Mouse (Mus musculus): ENCODE measurements at regions not wholly inside any gene's neighbourhood (a gene's known extent, or its start where the extent isn't known, plus 50 kb on each side); places are given as distances from the start of the nearest gene placed in this dataset.

DNA sequence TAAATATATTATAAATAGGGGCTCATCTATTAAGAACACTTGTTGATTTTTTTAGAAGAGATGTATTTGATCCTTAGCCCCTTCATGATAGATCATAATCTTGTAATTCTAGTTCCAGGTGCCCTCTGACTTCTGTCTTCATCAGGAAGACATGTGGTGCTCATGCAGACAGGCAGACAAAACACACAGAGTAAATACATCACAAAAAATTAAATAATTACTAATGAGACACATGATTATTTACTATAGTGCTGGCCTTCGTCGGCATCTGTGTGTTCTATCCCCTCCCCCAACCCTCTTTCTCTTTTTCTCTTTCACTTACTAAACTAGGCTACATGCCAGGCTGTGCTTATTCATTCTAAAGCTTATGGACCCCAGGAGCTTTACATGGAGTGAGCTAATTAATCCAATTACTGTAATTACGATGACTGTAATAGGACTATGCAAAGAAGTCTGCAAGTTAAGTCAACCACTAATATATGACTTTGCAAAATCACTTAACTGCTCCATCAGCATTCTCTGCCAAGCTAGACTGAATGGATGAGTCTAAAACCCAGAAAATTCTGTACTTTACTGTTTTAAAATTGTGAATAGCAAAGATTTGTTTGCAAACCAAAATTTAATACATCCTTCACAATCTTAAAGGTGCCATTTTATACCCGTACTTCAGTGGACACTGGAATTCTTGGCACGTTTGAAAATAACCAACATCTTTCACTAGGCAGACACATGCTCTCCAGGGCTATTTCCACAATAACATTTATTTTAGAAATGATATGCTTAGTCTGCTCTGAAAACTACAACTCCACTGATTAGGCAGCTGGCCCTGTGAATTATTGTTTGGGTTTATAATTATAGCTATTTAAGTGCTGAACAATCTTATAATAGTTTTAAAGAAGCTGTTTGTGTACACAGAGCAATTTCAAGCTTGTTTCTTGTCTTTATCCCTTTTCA is 659.9 kb downstream of the Slc22a22 start:
- TF ChIP-seq EP300 (IDR thresholded peaks at IDR 0.05; ENCODE audit: insufficient read depth, low read depth, low read length) (no peak), POLR2A (IDR thresholded peaks at IDR 0.05; ENCODE audit: insufficient read depth, low read length) (no peak), CTCF (IDR thresholded peaks at IDR 0.05; ENCODE audit: low read depth, low read length) (no peak)
